Mouse (Mus musculus) thymus, adult 2 months (tissue): ENCODE data around the gene Nectin1. TPM values are rescaled to one million over a fixed set of nuclear protein-coding genes. Genes with fewer than 3 reads are reported as not detected.

ENCODE experiments used
- DNase-seq: peaks from one replicate; pipeline ENCODE4 v3.0.0; 2021
- H3K27ac ChIP-seq: fragments of 200-500 bp; 2 replicates; pipeline ENCODE4 v1.5.1; 2012; ENCODE audit warnings: low read length, control low read depth; ENCODE audit not compliant: control insufficient read depth, insufficient read depth
- H3K27me3 ChIP-seq: fragments of 200-500 bp; 2 replicates; pipeline ENCODE4 v1.6.1; 2012; ENCODE audit warnings: mild to moderate bottlenecking, low read length, moderate library complexity, mixed read lengths; ENCODE audit not compliant: control insufficient read depth, insufficient read depth
- H3K36me3 ChIP-seq: fragments of 200-500 bp; 2 replicates; pipeline ENCODE4 v1.6.1; 2012; ENCODE audit warnings: mild to moderate bottlenecking, low read length, moderate library complexity; ENCODE audit not compliant: control insufficient read depth, insufficient read depth
- H3K4me1 ChIP-seq: fragments of 200-500 bp; replicated peaks from 2 replicates; pipeline ENCODE4 v1.6.1; 2012; ENCODE audit warnings: low read length; ENCODE audit not compliant: control insufficient read depth, insufficient read depth
- H3K4me3 ChIP-seq: fragments of 200-500 bp; 2 replicates; pipeline ENCODE4 v1.5.1; 2012; ENCODE audit warnings: mild to moderate bottlenecking, low read length, control low read depth, moderate library complexity; ENCODE audit not compliant: control insufficient read depth, insufficient read depth
- CTCF ChIP-seq: fragments of 200-500 bp; IDR thresholded peaks from 2 replicates; pipeline ENCODE4 v1.5.1; 2012; ENCODE audit warnings: mild to moderate bottlenecking, control low read depth, low read length, moderate library complexity, borderline replicate concordance; ENCODE audit not compliant: control insufficient read depth, poor library complexity, insufficient read depth; ENCODE audit errors: extremely low read depth
- POLR2A ChIP-seq: fragments of 200-500 bp; IDR thresholded peaks from 2 replicates; pipeline ENCODE4 v1.6.1; 2012; ENCODE audit warnings: mild to moderate bottlenecking, low read length, control low read depth, moderate library complexity; ENCODE audit not compliant: control insufficient read depth, poor library complexity, insufficient read depth; ENCODE audit errors: extremely low read depth
- whole genome bisulfite sequencing: fragments of 180-500 bp; shearing (Covaris S2); methylation state at CpG from one replicate; pipeline ENCODE4 v1.1.7; 2018; 5-methylcytosine and 5-hydroxymethylcytosine counted together
- polyA plus RNA-seq: library from polyadenylated mRNA; depleted of rRNA; stranded (reverse); fragments of >200 nt; gene quantifications from 2 replicates; pipeline ENCODE4 v1.2.3, GENCODE M21; 2012

Gene Nectin1
- polyA plus RNA-seq, 1 experiment: 23.3 TPM

DNA sequence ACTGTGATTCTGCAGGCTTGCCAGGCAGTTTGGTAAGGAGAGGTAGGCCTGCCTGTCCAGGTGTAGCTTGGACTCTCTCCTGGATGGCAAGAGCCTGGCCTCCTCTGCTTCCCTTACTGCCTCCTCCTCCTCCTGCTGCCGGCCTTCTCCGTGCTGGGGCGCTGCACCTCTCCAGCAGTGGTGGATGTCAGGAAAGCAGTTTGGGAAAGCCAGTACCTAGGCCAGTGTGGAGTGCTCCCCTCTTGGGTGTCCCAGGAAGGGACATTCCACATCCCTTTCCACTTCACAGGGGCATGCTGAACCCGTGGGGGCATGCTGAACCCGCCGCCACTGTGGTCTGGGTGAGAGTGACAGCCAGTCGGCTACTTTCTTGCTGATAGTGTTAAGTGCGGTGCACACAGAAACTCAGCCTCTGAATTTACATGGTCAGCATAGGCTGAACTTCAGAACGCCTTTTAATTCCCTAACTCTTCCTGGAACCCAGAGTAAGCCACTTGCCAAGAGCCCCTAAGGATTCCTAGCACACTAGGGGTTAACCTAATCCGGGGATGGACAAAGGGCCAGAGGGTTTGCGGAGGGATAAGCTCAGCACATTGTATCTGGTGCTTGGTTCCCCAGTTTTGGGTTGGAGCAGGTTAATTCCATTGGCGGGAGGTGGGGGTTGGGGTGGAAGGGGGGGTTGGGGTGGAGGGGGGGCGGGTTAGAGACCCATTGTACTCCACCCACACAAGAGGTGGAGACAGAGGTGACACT, 2.3 kb downstream of the Nectin1 start:
- DNase-seq: no peak
- H3K4me1 ChIP-seq: peaks cover 10% of the 10 kb centered on the region; the same call in 1 of the 2 replicates
- WGBS: 64% methylated on average over 13 of the region's 13 CpGs
- no peak overlapping the region for H3K27ac ChIP-seq
- H3K4me3 ChIP-seq: peak overlapping the region; percentile 58
- no peaks in the 10 kb centered on the region for H3K36me3 ChIP-seq
- no peak for TF ChIP-seq CTCF
- TF ChIP-seq POLR2A: no peak
- peaks cover 22% of the 10 kb centered on the region for H3K27me3 ChIP-seq

- no peak for DNase-seq
- TF ChIP-seq CTCF (no peak), POLR2A (no peak)
Measured at GRCm38 (mm10) chr9:43747710-43748109, 3.9 kb downstream of the Nectin1 start.

DNA sequence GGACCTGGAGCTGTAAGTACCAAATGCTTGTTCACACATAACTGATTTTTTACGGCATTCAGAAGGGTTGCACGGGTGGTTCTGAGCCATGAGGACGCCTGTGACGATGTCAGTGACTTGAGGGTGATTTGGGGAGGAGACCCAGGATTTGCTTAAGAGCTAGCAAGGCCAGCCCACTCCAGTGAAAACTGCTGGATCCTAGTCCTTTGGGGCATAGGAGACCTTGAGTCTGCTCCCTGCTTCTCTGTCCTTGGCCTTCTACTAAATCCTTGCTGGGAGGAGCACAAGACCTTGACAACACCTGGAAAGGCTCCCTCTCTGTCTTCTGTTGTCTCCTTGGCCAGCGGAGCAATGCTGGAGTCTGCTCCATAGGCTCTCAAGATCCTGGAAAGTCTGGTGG, 4.7 kb downstream of the Nectin1 start:
- TF ChIP-seq CTCF (no peak), POLR2A (no peak)
- 93% methylated on average over 5 of the region's 5 CpGs for WGBS
- H3K27ac ChIP-seq: no peak overlapping the region
- peaks cover 22% of the 10 kb centered on the region for H3K27me3 ChIP-seq
- no peak overlapping the region for H3K4me3 ChIP-seq
- DNase-seq: no peak
- peaks cover 4% of the 10 kb centered on the region; the same call in 1 of the 2 replicates for H3K4me1 ChIP-seq
- H3K36me3 ChIP-seq: no peaks in the 10 kb centered on the region

More at GRCm38 (mm10) chr9:43747710-43748109, 3.9 kb downstream of the Nectin1 start:
- Histone ChIP-seq H3K4me3 (no peak overlapping the region), H3K27ac (no peak overlapping the region), H3K27me3 (peaks cover 22% of the 10 kb centered on the region), H3K36me3 (no peaks in the 10 kb centered on the region), H3K4me1 (peaks cover 10% of the 10 kb centered on the region; the same call in 1 of the 2 replicates)
- WGBS: 81% methylated on average over 9 of the region's 9 CpGs

GRCm38 (mm10) chr9:43750053-43750452, 6.3 kb downstream of the Nectin1 start:
- Histone ChIP-seq H3K27ac (no peak overlapping the region), H3K4me1 (no peaks in the 10 kb centered on the region), H3K4me3 (no peak overlapping the region), H3K27me3 (peaks cover 10% of the 10 kb centered on the region), H3K36me3 (no peaks in the 10 kb centered on the region)
- no peak for DNase-seq
- 89% methylated on average over 9 of the region's 9 CpGs for WGBS
- no peak for TF ChIP-seq POLR2A
- no peak for TF ChIP-seq CTCF

DNA sequence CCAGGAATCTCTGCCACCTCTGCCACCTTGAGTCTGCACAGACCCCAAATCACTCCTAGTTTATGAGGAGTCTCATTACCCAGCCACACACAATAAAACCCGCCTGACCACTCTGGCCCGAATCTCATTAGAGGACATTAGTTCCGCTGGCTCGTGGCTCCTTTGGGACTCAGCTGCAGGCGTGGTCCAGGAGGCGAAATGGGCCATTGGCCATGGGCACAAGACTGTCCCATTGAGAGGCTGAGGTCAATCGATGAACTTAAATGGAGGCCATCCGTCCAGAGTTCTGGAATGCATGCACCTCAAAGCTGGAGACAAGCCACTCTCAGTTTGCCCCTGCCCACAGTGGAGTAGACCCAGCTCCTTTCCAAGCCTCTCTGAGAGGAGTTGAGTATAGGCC, 7.3 kb downstream of the Nectin1 start:
- H3K27ac ChIP-seq: no peak overlapping the region
- no peaks in the 10 kb centered on the region for H3K4me1 ChIP-seq
- H3K36me3 ChIP-seq: no peaks in the 10 kb centered on the region
- TF ChIP-seq CTCF (no peak), POLR2A (no peak)
- 92% methylated on average over 8 of the region's 8 CpGs for WGBS
- no peak overlapping the region for H3K4me3 ChIP-seq
- 0 out of 2 replicates have a peak, but pooled peaks cover under 1% of the 10 kb centered on the region for H3K27me3 ChIP-seq
- DNase-seq: no peak

DNA sequence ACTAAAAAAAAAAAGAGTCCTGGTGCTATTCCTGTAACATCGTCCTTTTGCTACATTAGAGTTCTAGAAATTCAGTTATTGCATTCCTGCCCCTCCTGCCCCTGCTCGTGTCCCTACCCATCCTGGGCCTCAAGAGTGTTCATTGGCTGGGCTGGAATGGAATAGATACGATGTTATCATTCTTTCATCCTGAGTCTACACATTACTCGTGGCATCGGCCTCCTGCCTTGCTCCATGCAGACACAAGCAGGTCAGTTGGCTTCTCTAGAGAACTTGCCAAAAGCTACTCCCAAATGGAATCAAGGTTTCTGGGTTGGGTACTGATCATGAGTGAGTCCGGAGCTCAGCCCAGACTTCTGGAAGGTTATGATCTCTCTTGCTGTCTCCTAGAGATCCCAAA, 9.7 kb downstream of the Nectin1 start:
- Histone ChIP-seq H3K36me3 (no peaks in the 10 kb centered on the region), H3K4me1 (no peaks in the 10 kb centered on the region), H3K4me3 (no peak overlapping the region), H3K27me3 (no peaks in the 10 kb centered on the region), H3K27ac (no peak overlapping the region)
- TF ChIP-seq POLR2A (no peak), CTCF (no peak)
- no peak for DNase-seq
- 94% methylated on average over 6 of the region's 6 CpGs for WGBS

DNA sequence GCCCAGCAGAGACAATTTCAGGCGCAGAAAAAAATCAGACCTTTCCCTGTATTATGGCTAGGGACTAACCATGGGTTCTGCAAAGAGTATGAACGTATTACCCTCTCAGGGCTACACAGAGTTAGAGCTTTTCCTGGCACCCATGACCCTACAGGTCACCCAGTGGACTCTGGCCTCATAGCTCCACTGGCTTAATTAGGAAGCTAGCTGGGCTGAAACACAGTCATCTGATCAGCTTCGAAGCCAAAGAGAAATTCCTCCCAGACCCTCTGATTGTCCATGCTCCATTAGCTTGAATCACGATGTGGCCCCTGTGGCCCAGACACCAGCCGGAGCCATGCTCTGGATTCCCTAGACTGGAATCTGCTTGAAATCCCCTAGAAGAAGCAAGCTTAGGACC, 10.3 kb downstream of the Nectin1 start:
- Histone ChIP-seq H3K4me3 (no peak overlapping the region), H3K36me3 (no peaks in the 10 kb centered on the region), H3K27me3 (no peaks in the 10 kb centered on the region), H3K27ac (no peak overlapping the region), H3K4me1 (no peaks in the 10 kb centered on the region)
- DNase-seq: no peak
- TF ChIP-seq POLR2A (no peak), CTCF (no peak)
- 93% methylated on average over 5 of the region's 5 CpGs for WGBS
